Mouse (Mus musculus) midbrain, embryonic 16.5 days (tissue): ENCODE data around the gene Elp6. TPM values are rescaled to one million over a fixed set of nuclear protein-coding genes. Genes with fewer than 3 reads are reported as not detected.

Experiments used
- ATAC-seq: fragments of 200-750 bp; cut with Nextera tagmentation; 2 replicates; pipeline ENCODE4 v1.8.0; 2017; ENCODE audit warnings: moderate TSS enrichment
- H3K27ac ChIP-seq: fragments of 300-500 bp; sonication (generic); 2 replicates; pipeline ENCODE4 v1.5.1; 2014; ENCODE audit warnings: mild to moderate bottlenecking, low read length, mixed read lengths
- H3K27me3 ChIP-seq: fragments of 300-500 bp; sonication (generic); 2 replicates; pipeline ENCODE4 v1.6.1; 2014; ENCODE audit warnings: low read depth, low read length, mixed read lengths; ENCODE audit not compliant: control insufficient read depth, insufficient read depth
- H3K36me3 ChIP-seq: fragments of 300-500 bp; sonication (generic); 2 replicates; pipeline ENCODE4 v1.6.1; 2014; ENCODE audit warnings: mild to moderate bottlenecking, low read length, moderate library complexity, mixed read lengths; ENCODE audit not compliant: control insufficient read depth, insufficient read depth
- H3K4me1 ChIP-seq: fragments of 300-500 bp; sonication (generic); 2 replicates; pipeline ENCODE4 v1.6.1; 2014; ENCODE audit warnings: mild to moderate bottlenecking, low read length, mixed read lengths; ENCODE audit not compliant: control insufficient read depth, insufficient read depth
- H3K4me2 ChIP-seq: fragments of 300-500 bp; sonication (generic); 2 replicates; pipeline ENCODE4 v1.6.1; 2014; ENCODE audit warnings: mild to moderate bottlenecking, low read length, mixed read lengths
- H3K4me3 ChIP-seq: fragments of 300-500 bp; sonication (generic); 2 replicates; pipeline ENCODE4 v1.5.1; 2014; ENCODE audit warnings: low read depth, mild to moderate bottlenecking, low read length, moderate library complexity, mixed read lengths
- H3K9ac ChIP-seq: fragments of 300-500 bp; sonication (generic); 2 replicates; pipeline ENCODE4 v1.6.1; 2014; ENCODE audit warnings: low read depth, low read length, mixed read lengths
- H3K9me3 ChIP-seq: fragments of 300-500 bp; sonication (generic); replicated peaks from 2 replicates; pipeline ENCODE4 v1.6.1; 2014; ENCODE audit warnings: mild to moderate bottlenecking, low read length, mixed read lengths; ENCODE audit not compliant: control insufficient read depth, poor library complexity, severe bottlenecking
- WGBS: fragments of 180-500 bp; shearing (Covaris S2); extraction: QIAGEN DNeasy Blood & Tissue Kit; methylation state at CpG from one replicate; pipeline ENCODE4 v1.1.7; 2014; 5-methylcytosine and 5-hydroxymethylcytosine counted together
- polyA plus RNA-seq: library from polyadenylated mRNA; unstranded; fragments of >200 nt; fragmentation: Nextera tagmentation; extraction: Ambion mirVana; gene quantifications from 2 replicates; pipeline ENCODE4 v1.2.1, GENCODE M21; 2015

The Elp6 gene
- polyA plus RNA-seq, 1 experiment from 2014 or later: 39.4 TPM

GRCm38 (mm10) chr9:110342008-110342407 lies 37.0 kb downstream of the Elp6 start:
- no peaks in the 10 kb centered on the region for H3K36me3 ChIP-seq
- no peak overlapping the region for H3K9ac ChIP-seq
- no peaks in the 10 kb centered on the region for H3K27me3 ChIP-seq
- no peak for ATAC-seq
- no peaks in the 10 kb centered on the region for H3K9me3 ChIP-seq
- H3K4me1 ChIP-seq: no peaks in the 10 kb centered on the region
- H3K4me2 ChIP-seq: no peak overlapping the region
- 83% methylated on average over 8 of the region's 8 CpGs for WGBS
- H3K27ac ChIP-seq: no peak overlapping the region
- no peak overlapping the region for H3K4me3 ChIP-seq

- ATAC-seq: no peak
- H3K9ac ChIP-seq: no peak overlapping the region
- H3K4me1 ChIP-seq: no peaks in the 10 kb centered on the region
- no peak overlapping the region for H3K27ac ChIP-seq
- no peaks in the 10 kb centered on the region for H3K9me3 ChIP-seq
- H3K27me3 ChIP-seq: no peaks in the 10 kb centered on the region
- H3K4me2 ChIP-seq: no peak overlapping the region
- 57% methylated on average over 6 of the region's 6 CpGs for WGBS
- no peak overlapping the region for H3K4me3 ChIP-seq
- H3K36me3 ChIP-seq: no peaks in the 10 kb centered on the region
These were observed 38.8 kb downstream of the Elp6 start for GRCm38 (mm10) chr9:110343805-110344204.

GRCm38 (mm10) chr9:110345057-110345739 lies 40.2 kb downstream of the Elp6 start:
- 76% methylated on average over 7 of the region's 7 CpGs for WGBS
- no peak overlapping the region for H3K9ac ChIP-seq
- no peak for ATAC-seq

GRCm38 (mm10) chr9:110348899-110349298 lies 43.9 kb downstream of the Elp6 start:
- ATAC-seq: no peak
- no peaks in the 10 kb centered on the region for H3K27me3 ChIP-seq
- no peak overlapping the region for H3K27ac ChIP-seq
- no peaks in the 10 kb centered on the region for H3K4me1 ChIP-seq
- H3K4me2 ChIP-seq: no peak overlapping the region
- no peak overlapping the region for H3K4me3 ChIP-seq
- 67% methylated on average over 4 of the region's 4 CpGs for WGBS
- H3K9ac ChIP-seq: no peak overlapping the region
- 0 out of 2 replicates have a peak, but pooled peaks cover 2% of the 10 kb centered on the region for H3K36me3 ChIP-seq
- no peaks in the 10 kb centered on the region for H3K9me3 ChIP-seq

More at GRCm38 (mm10) chr9:110345057-110345739, 40.2 kb downstream of the Elp6 start:
- H3K9me3 ChIP-seq: no peaks in the 10 kb centered on the region
- no peaks in the 10 kb centered on the region for H3K4me1 ChIP-seq
- no peak overlapping the region for H3K4me3 ChIP-seq
- H3K36me3 ChIP-seq: no peaks in the 10 kb centered on the region
- H3K27me3 ChIP-seq: no peaks in the 10 kb centered on the region
- H3K27ac ChIP-seq: no peak overlapping the region
- H3K4me2 ChIP-seq: no peak overlapping the region

- 0 out of 2 replicates have a peak, but pooled peaks cover 2% of the 10 kb centered on the region for H3K36me3 ChIP-seq
- no peaks in the 10 kb centered on the region for H3K9me3 ChIP-seq
- no peak overlapping the region for H3K4me2 ChIP-seq
- H3K27me3 ChIP-seq: no peaks in the 10 kb centered on the region
- WGBS: 93% methylated on average over 5 of the region's 5 CpGs
- H3K27ac ChIP-seq: no peak overlapping the region
- no peaks in the 10 kb centered on the region for H3K4me1 ChIP-seq
- H3K9ac ChIP-seq: no peak overlapping the region
- H3K4me3 ChIP-seq: no peak overlapping the region
- ATAC-seq: no peak
These were observed 45.2 kb downstream of the Elp6 start for GRCm38 (mm10) chr9:110350188-110350587.

- H3K4me2 ChIP-seq: no peak overlapping the region
- no peak overlapping the region for H3K4me3 ChIP-seq
- no peak overlapping the region for H3K9ac ChIP-seq
- no peak for ATAC-seq
- no peak overlapping the region for H3K27ac ChIP-seq
- WGBS: 90% methylated on average over 5 of the region's 5 CpGs
- H3K4me1 ChIP-seq: no peaks in the 10 kb centered on the region
- H3K9me3 ChIP-seq: no peaks in the 10 kb centered on the region
- 0 out of 2 replicates have a peak, but pooled peaks cover 2% of the 10 kb centered on the region for H3K36me3 ChIP-seq
- H3K27me3 ChIP-seq: no peaks in the 10 kb centered on the region
These were observed 45.6 kb downstream of the Elp6 start for GRCm38 (mm10) chr9:110350612-110351011.

GRCm38 (mm10) chr9:110351350-110351749 lies 46.4 kb downstream of the Elp6 start:
- ATAC-seq: no peak
- no peak overlapping the region for H3K9ac ChIP-seq
- H3K4me2 ChIP-seq: no peak overlapping the region
- peaks cover 5% of the 10 kb centered on the region; the same call in 1 of the 2 replicates for H3K36me3 ChIP-seq
- no peak overlapping the region for H3K4me3 ChIP-seq
- 87% methylated on average over 2 of the region's 2 CpGs for WGBS
- no peaks in the 10 kb centered on the region for H3K4me1 ChIP-seq
- H3K27me3 ChIP-seq: no peaks in the 10 kb centered on the region
- H3K9me3 ChIP-seq: no peaks in the 10 kb centered on the region
- H3K27ac ChIP-seq: no peak overlapping the region

- no peak overlapping the region for H3K9ac ChIP-seq
- H3K36me3 ChIP-seq: peaks cover 5% of the 10 kb centered on the region; the same call in 1 of the 2 replicates
- H3K9me3 ChIP-seq: no peaks in the 10 kb centered on the region
- no peak overlapping the region for H3K27ac ChIP-seq
- no peak overlapping the region for H3K4me2 ChIP-seq
- H3K4me1 ChIP-seq: no peaks in the 10 kb centered on the region
- no peaks in the 10 kb centered on the region for H3K27me3 ChIP-seq
- ATAC-seq: no peak
- H3K4me3 ChIP-seq: no peak overlapping the region
- 92% methylated on average over 8 of the region's 8 CpGs for WGBS
These were observed 47.1 kb downstream of the Elp6 start for GRCm38 (mm10) chr9:110351932-110352632.

GRCm38 (mm10) chr9:110358341-110358740 lies 53.4 kb downstream of the Elp6 start:
- H3K9me3 ChIP-seq: no peaks in the 10 kb centered on the region
- no peak overlapping the region for H3K4me3 ChIP-seq
- H3K27me3 ChIP-seq: no peaks in the 10 kb centered on the region
- H3K27ac ChIP-seq: no peak overlapping the region
- no peak overlapping the region for H3K9ac ChIP-seq
- H3K4me1 ChIP-seq: no peaks in the 10 kb centered on the region
- peaks cover 14% of the 10 kb centered on the region; the same call in 1 of the 2 replicates for H3K36me3 ChIP-seq
- ATAC-seq: no peak
- no peak overlapping the region for H3K4me2 ChIP-seq
- 95% methylated on average over 2 of the region's 2 CpGs for WGBS
